Mouse (Mus musculus) kidney, postnatal 0 days (tissue): ENCODE results near the gene Mrtfa. TPM values are rescaled to one million over a fixed set of nuclear protein-coding genes. Genes with fewer than 3 reads are reported as not detected.

Experiments
- ATAC-seq: fragments of 200-750 bp; cut with Nextera tagmentation; replicated peaks from 2 replicates; pipeline ENCODE4 v1.8.0; 2017; ENCODE audit warnings: low read depth, moderate number of reproducible peaks, moderate TSS enrichment, moderate library complexity; ENCODE audit not compliant: low FRiP score
- DNase-seq: peaks from one replicate; pipeline ENCODE4 v3.0.0-alpha.2; 2016; ENCODE audit warnings: low spot score
- H3K27ac ChIP-seq: fragments of 300-500 bp; sonication (generic); 2 replicates; pipeline ENCODE4 v1.5.1; 2014; ENCODE audit warnings: mild to moderate bottlenecking
- H3K27me3 ChIP-seq: fragments of 300-500 bp; sonication (generic); 2 replicates; pipeline ENCODE4 v1.6.1; 2014; ENCODE audit warnings: low read length, mixed read lengths; ENCODE audit not compliant: insufficient read depth
- H3K36me3 ChIP-seq: fragments of 300-500 bp; sonication (generic); 2 replicates; pipeline ENCODE4 v1.6.1; 2014; ENCODE audit warnings: low read length, mixed read lengths; ENCODE audit not compliant: insufficient read depth
- H3K4me1 ChIP-seq: fragments of 300-500 bp; sonication (generic); replicated peaks from 2 replicates; pipeline ENCODE4 v1.6.1; 2014; ENCODE audit warnings: antibody characterized with exemption, low read length, mixed read lengths; ENCODE audit not compliant: insufficient read depth
- H3K4me2 ChIP-seq: fragments of 300-500 bp; sonication (generic); 2 replicates; pipeline ENCODE4 v1.6.1; 2014; ENCODE audit warnings: mild to moderate bottlenecking, low read length, moderate library complexity, mixed read lengths
- H3K4me3 ChIP-seq: fragments of 300-500 bp; sonication (generic); replicated peaks from 2 replicates; pipeline ENCODE4 v1.5.1; 2014; ENCODE audit warnings: low read depth, low read length
- H3K9ac ChIP-seq: fragments of 300-500 bp; sonication (generic); 2 replicates; pipeline ENCODE4 v1.6.1; 2014; ENCODE audit warnings: low read depth, low read length
- H3K9me3 ChIP-seq: fragments of 300-500 bp; sonication (generic); replicated peaks from 2 replicates; pipeline ENCODE4 v1.6.1; 2016; ENCODE audit warnings: low read length, inconsistent platforms, mixed read lengths
- CTCF ChIP-seq: IDR thresholded peaks from 2 replicates; pipeline ENCODE4 v1.5.1; 2016; ENCODE audit warnings: antibody characterized with exemption, low read depth, mild to moderate bottlenecking, moderate library complexity
- WGBS: fragments of 180-500 bp; shearing (Covaris S2); extraction: QIAGEN DNeasy Blood & Tissue Kit; methylation state at CpG from one replicate; pipeline ENCODE4 v1.1.7; 2014; 5-methylcytosine and 5-hydroxymethylcytosine counted together
- polyA plus RNA-seq: library from polyadenylated mRNA; unstranded; fragments of >200 nt; fragmentation: Nextera tagmentation; extraction: Ambion mirVana; gene quantifications from 2 replicates; pipeline ENCODE4 v1.2.1, GENCODE M21; 2015

The Mrtfa gene
- polyA plus RNA-seq, 1 experiment from 2014 or later, result 14.1 TPM

DNA sequence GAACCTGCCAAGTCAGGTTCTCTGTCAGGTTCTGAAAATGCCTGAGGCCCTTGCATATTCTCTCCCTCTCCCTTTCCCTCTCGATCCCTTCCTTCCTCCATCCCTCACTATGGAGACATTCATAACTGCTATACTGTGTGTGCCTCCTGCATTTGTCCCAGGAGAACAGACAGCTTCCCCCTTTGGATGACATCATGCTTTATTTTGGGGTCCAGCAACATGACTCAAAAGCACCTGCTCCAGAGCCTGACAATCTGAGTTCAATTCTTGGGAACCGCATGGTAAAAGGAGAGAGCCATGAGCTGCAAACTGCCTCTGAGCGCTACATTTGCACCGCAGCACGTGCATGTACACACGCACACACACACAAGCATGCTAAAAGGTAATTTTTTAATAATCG is 12.7 kb downstream of the Mrtfa start:
- Histone ChIP-seq H3K36me3 (no peaks in the 10 kb centered on the region), H3K4me1 (peaks cover 11% of the 10 kb centered on the region), H3K27me3 (no peaks in the 10 kb centered on the region), H3K9ac (no peak overlapping the region), H3K9me3 (no peaks in the 10 kb centered on the region), H3K4me2 (no peak overlapping the region), H3K4me3 (no peak overlapping the region), H3K27ac (no peak overlapping the region)
- TF ChIP-seq CTCF, result no peak
- WGBS, result 88% methylated on average over 7 of the region's 7 CpGs
- DNase-seq (no peak), ATAC-seq (no peak)

DNA sequence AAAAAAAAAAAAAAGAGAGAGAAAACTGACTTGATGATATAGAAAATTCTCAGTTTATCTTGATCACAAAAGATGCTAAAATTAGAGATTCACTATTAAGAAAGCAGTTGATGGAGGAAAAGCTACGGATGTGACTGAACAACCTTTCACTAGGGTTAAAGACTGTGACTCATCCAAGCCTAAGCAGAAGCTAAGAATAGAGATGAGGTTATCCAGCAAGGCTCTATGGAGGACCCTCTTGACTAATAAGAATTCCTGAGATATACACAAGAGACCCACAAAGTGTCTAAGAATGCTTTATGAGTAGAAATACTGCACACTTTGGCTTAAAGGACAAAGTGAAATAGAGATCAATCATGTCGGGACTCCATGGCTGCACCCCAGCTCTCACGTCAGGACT is 14.9 kb downstream of the Mrtfa start:
- 75% methylated on average over 3 of the region's 3 CpGs for WGBS

DNA sequence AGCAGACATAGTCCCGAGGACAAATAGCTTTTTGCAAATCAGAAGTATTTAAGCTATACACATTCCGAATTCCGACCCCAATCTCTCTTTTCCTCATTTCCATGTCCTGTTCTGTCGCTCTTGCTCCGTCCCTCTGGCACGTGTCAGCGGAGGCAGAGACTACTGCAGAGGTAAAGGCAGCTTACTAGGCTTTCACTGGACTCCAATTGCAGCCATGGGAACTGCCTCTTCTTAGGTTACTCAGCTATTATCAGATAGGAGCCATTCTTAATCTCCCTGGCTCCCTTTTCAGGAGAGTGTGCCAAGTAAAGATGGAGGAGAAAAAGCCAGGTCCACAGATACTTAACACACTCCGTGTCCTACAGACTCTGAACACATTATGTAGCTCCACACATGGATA is 18.3 kb downstream of the Mrtfa start:
- DNase-seq (no peak), ATAC-seq (no peak)
- peaks cover 4% of the 10 kb centered on the region; the same call in 1 of the 2 replicates for H3K4me1 ChIP-seq
- 85% methylated on average over 8 of the region's 8 CpGs for WGBS
- no peaks in the 10 kb centered on the region for H3K36me3 ChIP-seq
- no peak overlapping the region for H3K9ac ChIP-seq
- no peak overlapping the region for H3K4me2 ChIP-seq
- no peak overlapping the region for H3K27ac ChIP-seq
- H3K9me3 ChIP-seq, result no peaks in the 10 kb centered on the region
- TF ChIP-seq CTCF, result no peak
- no peak overlapping the region for H3K4me3 ChIP-seq
- H3K27me3 ChIP-seq, result no peaks in the 10 kb centered on the region

More for the DNA sequence above, 14.9 kb downstream of the Mrtfa start:
- no peak overlapping the region for H3K4me2 ChIP-seq
- peaks cover 11% of the 10 kb centered on the region for H3K4me1 ChIP-seq
- TF ChIP-seq CTCF, result no peak
- no peaks in the 10 kb centered on the region for H3K36me3 ChIP-seq
- DNase-seq (no peak), ATAC-seq (no peak)
- no peak overlapping the region for H3K9ac ChIP-seq
- H3K27ac ChIP-seq, result no peak overlapping the region
- H3K4me3 ChIP-seq, result no peak overlapping the region
- no peaks in the 10 kb centered on the region for H3K9me3 ChIP-seq
- no peaks in the 10 kb centered on the region for H3K27me3 ChIP-seq

DNA sequence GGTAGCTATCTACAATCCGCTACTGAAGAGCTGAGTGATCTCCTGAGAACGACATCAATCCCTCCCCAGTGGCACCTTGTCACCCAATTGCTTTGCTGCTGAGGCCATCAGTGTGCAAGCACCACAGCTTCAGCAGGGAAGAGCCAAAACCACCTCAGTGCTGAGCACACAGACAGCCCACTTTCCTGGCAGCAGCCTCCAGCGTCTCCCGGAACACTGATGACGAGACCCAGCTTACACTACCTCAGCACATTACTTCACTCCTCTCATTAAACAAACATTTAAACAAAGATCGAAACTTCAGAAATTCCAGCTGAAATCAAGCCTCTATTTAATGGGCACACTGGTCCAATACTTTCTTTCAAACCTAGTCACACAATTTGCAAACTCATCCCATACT is 21.8 kb downstream of the Mrtfa start:
- Histone ChIP-seq H3K9ac (no peak overlapping the region), H3K9me3 (no peaks in the 10 kb centered on the region), H3K4me1 (0 out of 2 replicates have a peak, but pooled peaks cover 4% of the 10 kb centered on the region), H3K36me3 (no peaks in the 10 kb centered on the region), H3K27ac (0 out of 2 replicates have a peak overlapping the region, but pooled peaks have one; percentile 36), H3K27me3 (no peaks in the 10 kb centered on the region), H3K4me2 (no peak overlapping the region), H3K4me3 (no peak overlapping the region)
- TF ChIP-seq CTCF, result no peak
- WGBS, result 39% methylated on average over 6 of the region's 6 CpGs
- ATAC-seq, result no peak
- DNase-seq, result no peak

DNA sequence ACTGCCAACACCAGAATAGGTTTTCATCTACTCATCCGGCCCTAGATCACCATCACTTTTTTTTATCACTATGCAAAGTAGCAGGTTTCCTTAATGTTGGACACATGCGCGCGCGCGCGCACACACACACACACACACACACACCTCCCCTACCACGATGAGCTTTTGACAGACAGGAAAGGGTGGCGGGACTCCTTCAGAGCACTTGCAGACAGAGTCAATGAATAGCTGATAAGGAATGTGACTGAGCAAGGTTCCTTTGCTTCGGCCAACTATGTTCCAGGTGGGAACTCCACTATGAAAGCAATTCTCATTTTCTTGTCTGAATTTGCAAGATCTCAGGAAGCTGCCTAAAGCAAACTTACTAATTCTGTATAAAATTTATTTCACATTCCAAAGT is 22.7 kb downstream of the Mrtfa start:
- Histone ChIP-seq H3K4me2 (0 out of 2 replicates have a peak overlapping the region, but pooled peaks have one; percentile 2), H3K9me3 (no peaks in the 10 kb centered on the region), H3K4me1 (0 out of 2 replicates have a peak, but pooled peaks cover 4% of the 10 kb centered on the region), H3K9ac (no peak overlapping the region), H3K36me3 (no peaks in the 10 kb centered on the region), H3K4me3 (no peak overlapping the region), H3K27ac (peak overlapping the region; percentile 64), H3K27me3 (no peaks in the 10 kb centered on the region)
- no peak for TF ChIP-seq CTCF
- no peak for ATAC-seq
- 77% methylated on average over 10 of the region's 10 CpGs for WGBS
- peak; percentile 19 for DNase-seq

DNA sequence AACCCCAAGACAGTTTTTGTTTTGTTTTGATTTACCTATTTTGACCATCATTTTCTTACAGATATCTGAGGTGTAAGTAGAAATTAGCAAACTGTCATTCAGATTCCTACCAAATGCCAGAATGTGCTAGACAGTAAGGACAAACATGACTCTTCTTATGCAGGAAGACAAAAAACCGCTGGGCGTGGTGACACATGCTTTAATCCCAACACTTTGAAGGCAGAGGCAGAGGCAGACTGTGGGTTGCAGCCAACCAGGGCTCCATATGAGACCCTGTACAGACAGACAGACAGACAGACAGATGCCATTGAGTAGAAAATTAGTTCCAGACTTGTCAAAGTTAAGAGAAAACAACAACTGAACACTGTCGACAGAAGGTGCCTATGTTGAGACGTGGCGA is 24.3 kb downstream of the Mrtfa start:
- Histone ChIP-seq H3K27me3 (no peaks in the 10 kb centered on the region), H3K4me3 (no peak overlapping the region), H3K27ac (0 out of 2 replicates have a peak overlapping the region, but pooled peaks have one; percentile 64), H3K9me3 (no peaks in the 10 kb centered on the region), H3K4me2 (no peak overlapping the region), H3K4me1 (0 out of 2 replicates have a peak, but pooled peaks cover 8% of the 10 kb centered on the region), H3K36me3 (no peaks in the 10 kb centered on the region), H3K9ac (no peak overlapping the region)
- no peak for ATAC-seq
- no peak for TF ChIP-seq CTCF
- WGBS, result 94% methylated on average over 5 of the region's 5 CpGs
- no peak for DNase-seq

DNA sequence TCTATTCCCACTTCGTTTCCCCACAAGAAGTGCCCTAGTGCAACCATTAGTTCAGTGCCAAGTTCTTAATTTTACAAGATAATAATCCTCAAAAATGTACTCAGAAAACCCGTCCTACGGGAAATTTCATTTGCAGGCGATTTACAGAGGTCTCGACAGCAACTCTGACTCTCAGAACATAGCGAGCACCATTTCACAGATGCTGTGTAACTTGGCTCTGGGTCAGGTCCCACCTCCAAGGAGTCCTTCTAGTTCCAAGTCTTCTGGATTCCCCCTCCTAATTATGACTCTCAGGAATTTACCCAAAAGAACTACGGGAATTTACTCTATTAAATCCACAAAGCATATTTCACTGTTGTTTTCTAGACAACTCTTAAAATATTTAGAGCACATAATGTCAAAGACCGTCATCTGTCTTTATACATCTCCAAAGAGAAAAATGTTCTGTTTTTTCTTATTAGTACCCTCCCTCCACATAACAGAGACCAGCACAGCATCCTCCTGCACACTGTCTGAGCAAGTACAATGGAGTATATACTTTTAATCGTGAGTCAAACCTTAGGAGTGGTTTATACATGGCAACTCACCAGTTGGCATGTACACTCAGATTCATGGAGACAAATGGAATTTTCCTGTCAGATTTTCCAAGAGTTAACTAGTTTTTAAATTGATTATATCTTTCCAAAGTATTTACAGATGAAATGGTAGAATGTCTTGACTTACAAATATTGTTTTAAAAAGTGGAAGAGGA is 25.8 kb downstream of the Mrtfa start:
- Histone ChIP-seq H3K27me3 (no peaks in the 10 kb centered on the region), H3K9ac (no peak overlapping the region), H3K36me3 (no peaks in the 10 kb centered on the region), H3K27ac (no peak overlapping the region), H3K4me3 (no peak overlapping the region), H3K9me3 (no peaks in the 10 kb centered on the region), H3K4me2 (no peak overlapping the region), H3K4me1 (0 out of 2 replicates have a peak, but pooled peaks cover 8% of the 10 kb centered on the region)
- TF ChIP-seq CTCF, result no peak
- DNase-seq (peak; percentile 63), ATAC-seq (no peak)
- WGBS, result 58% methylated on average over 9 of the region's 9 CpGs
